Mouse (Mus musculus) bone marrow macrophage, adult 2 months (primary cell): ENCODE measurements around the gene Kctd14.

Source experiments
- CTCF ChIP-seq: IDR thresholded peaks from 2 replicates; pipeline ENCODE4 v1.5.1; 2012; ENCODE audit warnings: low read depth, mild to moderate bottlenecking, low read length, moderate library complexity
- POLR2A ChIP-seq: IDR thresholded peaks from 2 replicates; pipeline ENCODE4 v1.6.1; 2012; ENCODE audit warnings: mild to moderate bottlenecking, low read depth, low read length, borderline replicate concordance

GRCm38 (mm10) chr7:97416906-97417777 is 34.0 kb upstream of the Kctd14 start, which contains the start of gene Thrsp:
- TF ChIP-seq POLR2A (no peak), CTCF (no peak)
